Mouse (Mus musculus) forebrain, embryonic 13.5 days (tissue): ENCODE measurements around the gene Il1r1. TPM values are rescaled to one million over a fixed set of nuclear protein-coding genes. Genes with fewer than 3 reads are reported as not detected.

Experiments
- ATAC-seq: fragments of 200-750 bp; cut with Nextera tagmentation; 2 replicates; pipeline ENCODE4 v1.8.0; 2017
- H3K27ac ChIP-seq: fragments of 300-500 bp; sonication (generic); 2 replicates; pipeline ENCODE4 v1.5.1; 2015; ENCODE audit warnings: inconsistent platforms, mild to moderate bottlenecking, moderate library complexity
- H3K27me3 ChIP-seq: fragments of 300-500 bp; sonication (generic); 2 replicates; pipeline ENCODE4 v1.6.1; 2015; ENCODE audit warnings: mild to moderate bottlenecking, inconsistent platforms
- H3K36me3 ChIP-seq: fragments of 300-500 bp; sonication (generic); 2 replicates; pipeline ENCODE4 v1.6.1; 2015; ENCODE audit warnings: mild to moderate bottlenecking, inconsistent platforms; ENCODE audit not compliant: poor library complexity, severe bottlenecking
- H3K4me1 ChIP-seq: fragments of 300-500 bp; sonication (generic); 2 replicates; pipeline ENCODE4 v1.6.1; 2015; ENCODE audit warnings: inconsistent platforms
- H3K4me2 ChIP-seq: fragments of 300-500 bp; sonication (generic); 2 replicates; pipeline ENCODE4 v1.6.1; 2015; ENCODE audit warnings: inconsistent platforms, mild to moderate bottlenecking, moderate library complexity
- H3K4me3 ChIP-seq: fragments of 300-500 bp; sonication (generic); 2 replicates; pipeline ENCODE4 v1.5.1; 2015; ENCODE audit warnings: mild to moderate bottlenecking, inconsistent platforms
- H3K9ac ChIP-seq: fragments of 300-500 bp; sonication (generic); 2 replicates; pipeline ENCODE4 v1.6.1; 2015; ENCODE audit warnings: mild to moderate bottlenecking, inconsistent platforms
- H3K9me3 ChIP-seq: fragments of 300-500 bp; sonication (generic); replicated peaks from 2 replicates; pipeline ENCODE4 v1.6.1; 2016; ENCODE audit warnings: inconsistent platforms
- WGBS: fragments of 180-500 bp; shearing (Covaris S2); methylation state at CpG from one replicate; pipeline ENCODE4 v1.1.7; 2015; 5-methylcytosine and 5-hydroxymethylcytosine counted together
- polyA plus RNA-seq: library from polyadenylated mRNA; unstranded; fragments of >200 nt; fragmentation: Nextera tagmentation; extraction: Ambion mirVana; gene quantifications from 2 replicates; pipeline ENCODE4 v1.2.1, GENCODE M21; 2015

Il1r1 gene
- polyA plus RNA-seq, 1 experiment from 2014 or later: 0.70 TPM

DNA sequence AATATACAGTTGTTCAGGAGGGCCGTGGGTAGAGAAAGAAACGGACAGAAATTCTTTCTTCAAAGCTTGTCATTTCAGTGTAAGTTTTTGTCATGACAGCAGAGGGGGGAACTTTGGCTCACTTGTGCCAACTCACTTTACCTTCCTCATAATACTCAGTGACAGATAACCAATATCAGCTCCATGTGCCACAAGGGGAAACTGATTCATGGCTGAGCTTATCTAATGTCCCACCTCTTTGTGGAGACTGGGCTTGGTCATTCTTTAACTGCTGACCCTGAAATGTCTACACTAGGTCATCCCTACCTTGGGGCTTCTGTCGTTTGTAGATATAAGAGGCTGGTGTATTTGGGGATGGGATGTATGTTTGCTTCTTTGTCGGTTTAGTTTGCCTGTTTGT lies 53.1 kb downstream of the Il1r1 start:
- 91% methylated on average over 4 of the region's 4 CpGs for WGBS

GRCm38 (mm10) chr1:40278720-40279119 lies 53.8 kb downstream of the Il1r1 start:
- Histone ChIP-seq H3K4me2 (no peak overlapping the region), H3K9ac (no peak overlapping the region), H3K27me3 (no peaks in the 10 kb centered on the region), H3K27ac (no peak overlapping the region), H3K36me3 (no peaks in the 10 kb centered on the region), H3K4me1 (no peaks in the 10 kb centered on the region), H3K9me3 (no peaks in the 10 kb centered on the region), H3K4me3 (no peak overlapping the region)
- WGBS: 82% methylated on average over 2 of the region's 2 CpGs
- no peak for ATAC-seq

More for the DNA sequence above, 53.1 kb downstream of the Il1r1 start:
- Histone ChIP-seq H3K4me1 (no peaks in the 10 kb centered on the region), H3K9ac (no peak overlapping the region), H3K9me3 (no peaks in the 10 kb centered on the region), H3K4me2 (no peak overlapping the region), H3K36me3 (no peaks in the 10 kb centered on the region), H3K4me3 (no peak overlapping the region), H3K27me3 (no peaks in the 10 kb centered on the region), H3K27ac (no peak overlapping the region)
- ATAC-seq: no peak

DNA sequence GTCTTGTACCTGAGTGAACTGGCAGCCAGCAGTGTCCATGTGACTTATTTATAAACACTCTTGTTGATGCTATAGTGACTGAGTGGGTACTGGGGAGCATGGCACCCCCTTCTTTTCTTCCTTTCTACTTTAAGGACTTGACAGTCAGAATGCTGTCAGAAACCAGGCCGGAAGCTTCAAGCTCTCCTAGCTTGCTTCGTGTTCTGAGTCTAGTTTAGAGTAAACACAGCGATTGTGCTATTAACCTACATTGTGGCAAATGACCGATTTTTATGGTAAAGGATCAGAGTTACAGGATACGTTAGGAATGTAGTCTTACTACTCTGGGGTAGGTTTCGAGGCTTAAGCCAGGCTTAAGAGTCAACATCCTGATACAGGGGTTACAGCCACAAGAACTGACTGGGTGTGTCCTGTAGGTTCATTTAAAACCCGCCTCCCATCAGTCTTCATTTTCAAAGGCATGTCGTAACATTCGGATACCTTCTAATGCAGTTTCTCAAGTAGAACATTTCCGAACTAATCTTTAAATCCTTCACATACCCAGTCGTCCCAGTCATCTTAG lies 54.4 kb downstream of the Il1r1 start:
- Histone ChIP-seq H3K36me3 (no peaks in the 10 kb centered on the region), H3K27me3 (no peaks in the 10 kb centered on the region), H3K9ac (no peak overlapping the region), H3K4me2 (no peak overlapping the region), H3K27ac (no peak overlapping the region), H3K4me1 (no peaks in the 10 kb centered on the region), H3K4me3 (no peak overlapping the region), H3K9me3 (no peaks in the 10 kb centered on the region)
- 91% methylated on average over 11 of the region's 11 CpGs for WGBS
- no peak for ATAC-seq

DNA sequence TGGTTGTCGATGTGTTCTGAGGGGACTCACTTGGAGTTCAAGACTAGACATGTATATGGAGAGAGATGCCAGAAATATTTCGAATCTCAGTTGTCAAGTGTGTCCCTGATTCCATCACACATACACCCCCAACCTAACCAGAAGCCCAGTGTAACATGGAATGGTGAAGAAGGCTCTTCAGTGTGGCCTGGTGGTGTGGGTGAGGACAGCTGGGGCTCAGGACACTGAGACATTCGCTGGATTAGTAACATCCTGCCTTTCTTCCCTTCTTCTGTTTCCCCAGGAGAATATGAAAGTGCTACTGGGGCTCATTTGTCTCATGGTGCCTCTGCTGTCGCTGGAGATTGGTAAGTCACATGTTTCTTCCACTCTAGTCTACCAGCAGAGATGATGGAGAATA lies 57.1 kb downstream of the Il1r1 start:
- WGBS: 78% methylated on average over 4 of the region's 4 CpGs
- H3K4me2 ChIP-seq: no peak overlapping the region
- no peak overlapping the region for H3K9ac ChIP-seq
- ATAC-seq: no peak
- no peak overlapping the region for H3K4me3 ChIP-seq
- H3K27me3 ChIP-seq: no peaks in the 10 kb centered on the region
- no peaks in the 10 kb centered on the region for H3K9me3 ChIP-seq
- no peaks in the 10 kb centered on the region for H3K36me3 ChIP-seq
- H3K27ac ChIP-seq: no peak overlapping the region
- H3K4me1 ChIP-seq: no peaks in the 10 kb centered on the region

DNA sequence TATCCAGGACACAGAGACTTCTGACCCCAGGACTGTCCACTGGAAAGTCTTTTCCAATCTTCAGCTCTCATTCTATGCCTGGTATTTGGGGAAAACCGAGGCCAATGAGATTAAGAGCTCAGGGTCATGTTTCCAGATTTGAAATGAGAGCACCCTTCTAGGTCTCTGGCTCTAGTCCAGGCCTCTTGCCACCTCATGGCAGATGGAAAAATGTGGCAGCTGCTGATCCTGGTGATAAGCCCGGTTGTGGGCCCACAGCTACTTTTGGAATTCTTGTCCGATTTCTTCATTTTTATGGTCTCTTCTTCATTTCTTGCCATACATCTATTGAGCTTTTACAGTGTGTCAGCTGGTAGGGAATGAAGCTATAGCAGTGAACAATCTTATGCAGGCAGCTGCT lies 57.5 kb downstream of the Il1r1 start:
- Histone ChIP-seq H3K36me3 (no peaks in the 10 kb centered on the region), H3K4me3 (no peak overlapping the region), H3K4me1 (no peaks in the 10 kb centered on the region), H3K9ac (no peak overlapping the region), H3K4me2 (no peak overlapping the region), H3K9me3 (no peaks in the 10 kb centered on the region), H3K27ac (no peak overlapping the region), H3K27me3 (no peaks in the 10 kb centered on the region)
- 86% methylated on average over 3 of the region's 3 CpGs for WGBS
- ATAC-seq: no peak

DNA sequence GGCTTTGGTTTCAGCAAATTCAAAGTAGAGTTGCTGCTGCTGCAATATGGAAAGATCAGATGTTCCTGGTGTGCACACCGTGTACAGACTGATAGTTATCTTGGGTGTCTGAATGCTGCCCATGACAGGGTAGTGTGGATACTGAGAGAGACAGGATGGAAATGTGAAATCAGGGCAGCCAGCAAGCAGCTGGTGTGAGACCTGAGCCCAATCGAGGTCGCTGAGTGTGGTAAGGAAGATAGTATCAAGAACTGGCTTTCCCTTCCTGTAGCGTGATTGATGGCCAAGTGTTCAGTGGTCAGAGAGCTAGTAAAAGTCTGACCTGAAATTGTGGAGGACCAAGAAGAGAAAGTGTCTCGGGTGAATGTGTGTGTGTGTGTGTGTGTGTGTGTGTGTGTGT lies 59.1 kb downstream of the Il1r1 start:
- Histone ChIP-seq H3K4me2 (no peak overlapping the region), H3K4me1 (no peaks in the 10 kb centered on the region), H3K27me3 (no peaks in the 10 kb centered on the region; the same call in 1 of the 2 replicates), H3K9ac (no peak overlapping the region), H3K27ac (no peak overlapping the region), H3K4me3 (no peak overlapping the region), H3K36me3 (no peaks in the 10 kb centered on the region), H3K9me3 (no peaks in the 10 kb centered on the region)
- WGBS: 88% methylated on average over 5 of the region's 5 CpGs
- ATAC-seq: no peak

DNA sequence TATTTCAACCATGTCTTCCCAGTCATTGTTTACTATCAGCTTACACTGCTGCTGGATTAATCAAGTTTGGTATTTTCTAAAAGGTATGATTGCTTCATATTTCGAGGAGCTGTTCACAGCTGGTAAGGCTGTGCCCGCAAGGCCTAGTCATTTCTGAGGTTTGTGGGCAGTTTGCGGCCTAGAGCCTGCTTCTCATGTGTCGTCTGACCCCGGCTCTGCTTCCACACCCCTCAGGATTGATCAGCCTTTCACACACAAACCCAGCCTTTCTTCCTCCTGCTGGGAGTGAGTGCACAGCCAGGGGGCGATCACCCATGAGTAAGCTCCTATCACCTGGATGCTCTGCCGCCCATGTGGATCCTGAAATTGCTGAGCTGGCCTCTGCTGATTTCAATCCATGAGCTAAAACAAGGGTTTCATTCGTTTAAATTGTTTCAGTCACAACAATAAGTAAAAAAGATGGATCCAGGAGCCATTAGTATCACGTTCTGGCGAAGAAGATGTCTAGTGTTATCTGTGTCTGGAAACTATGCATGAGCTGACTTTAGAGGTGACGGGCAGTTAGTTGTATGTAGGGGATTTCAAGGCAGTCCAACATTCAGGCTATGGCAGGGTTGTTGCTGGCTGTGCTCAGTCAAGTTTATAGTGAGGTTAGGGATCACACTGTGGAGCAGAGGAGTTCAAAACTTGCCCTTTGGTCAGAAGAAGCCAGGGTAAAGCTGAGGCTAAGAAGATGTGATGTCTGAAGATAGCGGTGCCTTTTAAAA lies 65.8 kb downstream of the Il1r1 start:
- H3K4me2 ChIP-seq: no peak overlapping the region
- no peak overlapping the region for H3K9ac ChIP-seq
- no peaks in the 10 kb centered on the region; the same call in 1 of the 2 replicates for H3K9me3 ChIP-seq
- no peak overlapping the region for H3K4me3 ChIP-seq
- no peak for ATAC-seq
- no peak overlapping the region for H3K27ac ChIP-seq
- H3K36me3 ChIP-seq: no peaks in the 10 kb centered on the region
- WGBS: 78% methylated on average over 12 of the region's 12 CpGs
- H3K27me3 ChIP-seq: no peaks in the 10 kb centered on the region; the same call in 1 of the 2 replicates
- no peaks in the 10 kb centered on the region for H3K4me1 ChIP-seq

DNA sequence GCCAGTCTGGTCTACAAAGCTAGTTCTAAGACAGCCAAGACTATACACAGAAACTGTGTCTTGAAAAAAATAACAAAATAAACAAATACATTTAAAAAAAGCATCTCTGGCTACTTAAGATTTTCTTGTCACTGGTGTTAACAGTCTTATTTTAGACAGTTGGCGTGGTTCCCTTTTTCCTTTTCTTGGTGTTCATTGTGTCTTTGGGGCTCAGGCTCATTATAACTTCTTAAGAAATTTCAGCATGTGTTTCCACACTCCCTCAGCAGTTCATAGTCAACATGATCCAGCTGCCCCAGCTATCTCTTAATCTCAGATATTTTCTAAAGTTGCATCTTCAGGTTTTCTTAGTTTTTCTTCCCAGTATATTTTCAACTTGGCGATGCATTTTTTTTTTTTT lies 67.4 kb downstream of the Il1r1 start:
- no peak overlapping the region for H3K27ac ChIP-seq
- WGBS: 95% methylated on average over 2 of the region's 2 CpGs
- H3K9ac ChIP-seq: no peak overlapping the region
- no peaks in the 10 kb centered on the region; the same call in 1 of the 2 replicates for H3K27me3 ChIP-seq
- H3K9me3 ChIP-seq: no peaks in the 10 kb centered on the region; the same call in 1 of the 2 replicates
- H3K4me1 ChIP-seq: no peaks in the 10 kb centered on the region
- H3K36me3 ChIP-seq: no peaks in the 10 kb centered on the region
- H3K4me3 ChIP-seq: no peak overlapping the region
- no peak for ATAC-seq
- no peak overlapping the region for H3K4me2 ChIP-seq

- no peak overlapping the region for H3K27ac ChIP-seq
- no peaks in the 10 kb centered on the region for H3K27me3 ChIP-seq
- no peak for ATAC-seq
- no peak overlapping the region for H3K9ac ChIP-seq
- no peaks in the 10 kb centered on the region for H3K36me3 ChIP-seq
- no peaks in the 10 kb centered on the region for H3K4me1 ChIP-seq
- WGBS: 95% methylated on average over 7 of the region's 7 CpGs
- no peak overlapping the region for H3K4me2 ChIP-seq
- no peak overlapping the region for H3K4me3 ChIP-seq
- H3K9me3 ChIP-seq: no peaks in the 10 kb centered on the region; the same call in 1 of the 2 replicates
Observed at GRCm38 (mm10) chr1:40293891-40294290, 69.0 kb downstream of the Il1r1 start.

- no peak for ATAC-seq
- H3K27ac ChIP-seq: no peak overlapping the region
Observed at GRCm38 (mm10) chr1:40294824-40295223, 69.9 kb downstream of the Il1r1 start.

DNA sequence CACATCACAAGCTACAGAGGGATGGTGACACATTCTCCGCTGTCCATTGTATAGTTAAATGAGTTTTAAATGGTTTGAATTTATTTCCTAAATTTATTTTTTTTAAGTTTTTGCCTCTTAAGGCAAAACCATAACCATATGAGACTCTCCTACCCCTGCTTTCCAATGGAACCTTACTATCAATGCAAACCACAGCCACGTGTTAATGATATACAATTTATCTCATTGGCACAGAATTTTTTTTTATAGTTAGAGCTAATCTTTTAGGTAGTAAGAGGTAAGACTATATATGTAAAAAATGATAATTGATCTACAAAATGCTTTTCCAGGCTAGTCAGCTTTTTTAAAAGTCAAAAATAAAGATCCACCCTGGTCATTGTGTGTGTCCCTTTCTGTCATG lies 73.2 kb downstream of the Il1r1 start:
- no peaks in the 10 kb centered on the region for H3K36me3 ChIP-seq
- no peak overlapping the region for H3K4me3 ChIP-seq
- no peaks in the 10 kb centered on the region for H3K4me1 ChIP-seq
- H3K27me3 ChIP-seq: no peaks in the 10 kb centered on the region
- no peak overlapping the region for H3K9ac ChIP-seq
- no peaks in the 10 kb centered on the region for H3K9me3 ChIP-seq
- H3K4me2 ChIP-seq: no peak overlapping the region
- no peak overlapping the region for H3K27ac ChIP-seq
- 86% methylated on average over 2 of the region's 2 CpGs for WGBS
- no peak for ATAC-seq

More at GRCm38 (mm10) chr1:40294824-40295223, 69.9 kb downstream of the Il1r1 start:
- H3K36me3 ChIP-seq: no peaks in the 10 kb centered on the region
- no peaks in the 10 kb centered on the region for H3K27me3 ChIP-seq
- no peaks in the 10 kb centered on the region for H3K4me1 ChIP-seq
- no peaks in the 10 kb centered on the region; the same call in 1 of the 2 replicates for H3K9me3 ChIP-seq
- H3K9ac ChIP-seq: no peak overlapping the region
- no peak overlapping the region for H3K4me3 ChIP-seq
- WGBS: 93% methylated on average over 9 of the region's 9 CpGs
- no peak overlapping the region for H3K4me2 ChIP-seq

- Histone ChIP-seq H3K9me3 (no peaks in the 10 kb centered on the region), H3K36me3 (no peaks in the 10 kb centered on the region), H3K4me3 (no peak overlapping the region), H3K4me2 (no peak overlapping the region), H3K27me3 (no peaks in the 10 kb centered on the region), H3K9ac (no peak overlapping the region), H3K27ac (no peak overlapping the region), H3K4me1 (no peaks in the 10 kb centered on the region)
- no peak for ATAC-seq
- 59% methylated on average over 7 of the region's 7 CpGs for WGBS
Observed at GRCm38 (mm10) chr1:40303179-40303866, 78.4 kb downstream of the Il1r1 start.
